Mouse (Mus musculus): ENCODE measurements around the gene Arhgdia.

GRCm38 (mm10) chr11:120579316-120580107 is 1.9 kb downstream of the Arhgdia start:
- TF ChIP-seq CTCF (IDR thresholded peaks at IDR 0.05; ENCODE audit: control insufficient read depth, insufficient read depth, insufficient read length) (peak; percentile 48), USF1 (IDR thresholded peaks at IDR 0.05; ENCODE audit: low read depth) (no peak), FOSL1 (IDR thresholded peaks at IDR 0.05; ENCODE audit: insufficient read depth, low read length, poor library complexity, severe bottlenecking) (no peak), MYOG (IDR thresholded peaks at IDR 0.05; ENCODE audit: control insufficient read depth, extremely low read depth, insufficient read length) (no peak), MAX (IDR thresholded peaks at IDR 0.05) (no peak), MYOD1 (IDR thresholded peaks at IDR 0.05; ENCODE audit: control insufficient read depth, insufficient read length, low read depth) (no peak), CEBPB (IDR thresholded peaks at IDR 0.05; ENCODE audit: low read depth) (no peak)

Measured in C2C12 (cell line).